15 mouse cellular contexts compared by ENCODE assay signal in the genomic region with DNA sequence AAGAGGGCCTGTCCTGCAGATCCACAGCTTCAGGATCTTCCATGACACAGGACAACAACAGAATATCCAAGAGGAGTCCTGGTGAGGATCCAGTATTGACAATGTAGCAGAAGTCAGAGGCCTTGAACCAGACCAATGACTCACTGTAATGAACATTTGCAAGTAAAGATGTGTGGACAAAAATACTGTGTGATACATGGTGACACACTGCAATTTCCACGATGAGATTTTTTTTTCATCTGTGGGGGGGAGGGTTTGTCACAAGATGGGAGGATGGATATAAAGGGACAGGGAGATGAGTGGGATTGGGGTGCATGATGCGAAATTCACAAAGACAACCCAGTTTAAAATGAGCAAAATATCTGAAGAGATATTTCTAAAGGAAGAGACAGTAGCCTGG.
"Had no signal": no experiment of that assay in that cellular context is flagged by ENCODE, and none has a peak within 500 bp of the region (broad histone marks: within the 10 kb centered on the region; RNA-seq: fewer than 3 reads in every experiment).

No protein-coding gene starts in this region.

- DNase-seq: retina, postnatal 1 day; right cerebral cortex, adult 18-20 months; right cerebral cortex, postnatal 14 days; right cerebral cortex, postnatal 25 days; right cerebral cortex, postnatal 4 days; spleen, adult 18-20 months; thymus, adult 18-20 months; thymus, adult 2 months; thymus, postnatal 14 days; thymus, postnatal 25 days; thymus, postnatal 36 days; thymus, postnatal 4 days had no signal

- H3K4me3 ChIP-seq: neural tube, embryonic 15.5 days; stomach, embryonic 15.5 days had no signal

- H3K27ac ChIP-seq: neural tube, embryonic 15.5 days; stomach, embryonic 15.5 days; stomach, postnatal 0 days had no signal

- H3K36me3 ChIP-seq: neural tube, embryonic 15.5 days; stomach, embryonic 15.5 days had no signal

- H3K4me1 ChIP-seq: stomach, embryonic 15.5 days had no signal

- H3K9me3 ChIP-seq: neural tube, embryonic 15.5 days; stomach, embryonic 15.5 days had no signal

- H3K27me3 ChIP-seq: neural tube, embryonic 15.5 days; stomach, embryonic 15.5 days had no signal
